Mouse (Mus musculus): ENCODE measurements around the gene Ndufaf8.

- no peak for TF ChIP-seq CTCF (IDR thresholded peaks at IDR 0.05; ENCODE audit: control insufficient read depth, insufficient read depth, low read length)
- TF ChIP-seq POLR2A (IDR thresholded peaks at IDR 0.05; ENCODE audit: borderline replicate concordance, control insufficient read depth, low read depth, low read length) = no peak
These were observed 5.7 kb upstream of the Ndufaf8 start for GRCm38 (mm10) chr11:120092817-120093591.
